Mouse (Mus musculus): ENCODE results near the gene Pdcl2. TPM values are rescaled to one million over a fixed set of nuclear protein-coding genes. Genes with fewer than 3 reads are reported as not detected.

Gene Pdcl2
- polyA plus RNA-seq, 1 experiment from 2014 or later = not detected

- H3K4me1 ChIP-seq (replicated peaks) = peaks cover 8% of the 10 kb centered on the region
- no peaks in the 10 kb centered on the region for H3K36me3 ChIP-seq
- no peak for ATAC-seq (replicated peaks; ENCODE audit: insufficient number of reproducible peaks, insufficient read depth, low FRiP score, low read depth)
- no peak overlapping the region for H3K4me3 ChIP-seq
- no peaks in the 10 kb centered on the region for H3K9me3 ChIP-seq (replicated peaks)
- no peak overlapping the region for H3K4me2 ChIP-seq
- 87% methylated on average over 2 of the region's 2 CpGs for WGBS
- no peak overlapping the region for H3K27ac ChIP-seq
- H3K9ac ChIP-seq = no peak overlapping the region
- H3K27me3 ChIP-seq = no peaks in the 10 kb centered on the region
Measured at GRCm38 (mm10) chr5:76302009-76302408, 28.9 kb downstream of the Pdcl2 start.

- Histone ChIP-seq H3K9me3 (replicated peaks) (no peaks in the 10 kb centered on the region), H3K4me1 (replicated peaks) (peaks cover 7% of the 10 kb centered on the region; the same call in 1 of the 2 replicates), H3K27me3 (no peaks in the 10 kb centered on the region), H3K4me2 (no peak overlapping the region), H3K9ac (no peak overlapping the region), H3K4me3 (no peak overlapping the region), H3K27ac (no peak overlapping the region), H3K36me3 (no peaks in the 10 kb centered on the region)
- ATAC-seq (replicated peaks; ENCODE audit: insufficient number of reproducible peaks, insufficient read depth, low FRiP score, low read depth) = no peak
- WGBS = 72% methylated on average over 8 of the region's 8 CpGs
Measured at GRCm38 (mm10) chr5:76289234-76289691, 41.7 kb downstream of the Pdcl2 start.

GRCm38 (mm10) chr5:76288256-76288655 lies 42.7 kb downstream of the Pdcl2 start:
- Histone ChIP-seq H3K27me3 (no peaks in the 10 kb centered on the region), H3K4me2 (no peak overlapping the region), H3K4me3 (no peak overlapping the region), H3K4me1 (replicated peaks) (peaks cover 7% of the 10 kb centered on the region; the same call in 1 of the 2 replicates), H3K9ac (no peak overlapping the region), H3K9me3 (replicated peaks) (no peaks in the 10 kb centered on the region), H3K27ac (no peak overlapping the region), H3K36me3 (no peaks in the 10 kb centered on the region)
- ATAC-seq (replicated peaks; ENCODE audit: insufficient number of reproducible peaks, insufficient read depth, low FRiP score, low read depth) = no peak
- 91% methylated on average over 3 of the region's 3 CpGs for WGBS

- Histone ChIP-seq H3K27ac (no peak overlapping the region), H3K27me3 (no peaks in the 10 kb centered on the region), H3K9ac (no peak overlapping the region), H3K4me1 (replicated peaks) (peaks cover 7% of the 10 kb centered on the region; the same call in 1 of the 2 replicates), H3K4me3 (no peak overlapping the region), H3K36me3 (no peaks in the 10 kb centered on the region), H3K4me2 (no peak overlapping the region), H3K9me3 (replicated peaks) (no peaks in the 10 kb centered on the region)
- WGBS = 71% methylated on average over 5 of the region's 5 CpGs
- ATAC-seq (replicated peaks; ENCODE audit: insufficient number of reproducible peaks, insufficient read depth, low FRiP score, low read depth) = no peak
Measured at GRCm38 (mm10) chr5:76287062-76287461, 43.9 kb downstream of the Pdcl2 start.

- Histone ChIP-seq H3K4me3 (no peak overlapping the region), H3K36me3 (no peaks in the 10 kb centered on the region), H3K4me1 (replicated peaks) (peaks cover 7% of the 10 kb centered on the region; the same call in 1 of the 2 replicates), H3K9ac (no peak overlapping the region), H3K4me2 (no peak overlapping the region), H3K27me3 (no peaks in the 10 kb centered on the region), H3K9me3 (replicated peaks) (no peaks in the 10 kb centered on the region), H3K27ac (no peak overlapping the region)
- WGBS = 75% methylated on average over 4 of the region's 4 CpGs
- ATAC-seq (replicated peaks; ENCODE audit: insufficient number of reproducible peaks, insufficient read depth, low FRiP score, low read depth) = no peak
Measured at GRCm38 (mm10) chr5:76285699-76286098, 45.3 kb downstream of the Pdcl2 start.

- H3K9ac ChIP-seq = no peak overlapping the region
- H3K4me2 ChIP-seq = no peak overlapping the region
- 67% methylated on average over 1 of the region's 1 CpGs for WGBS
- no peak overlapping the region for H3K4me3 ChIP-seq
- no peaks in the 10 kb centered on the region for H3K36me3 ChIP-seq
- no peak overlapping the region for H3K27ac ChIP-seq
- no peak for ATAC-seq (replicated peaks; ENCODE audit: insufficient number of reproducible peaks, insufficient read depth, low FRiP score, low read depth)
- no peaks in the 10 kb centered on the region for H3K9me3 ChIP-seq (replicated peaks)
- no peaks in the 10 kb centered on the region for H3K4me1 ChIP-seq (replicated peaks)
- no peaks in the 10 kb centered on the region for H3K27me3 ChIP-seq
Measured at GRCm38 (mm10) chr5:76283890-76284289, 47.1 kb downstream of the Pdcl2 start.

- ATAC-seq (replicated peaks; ENCODE audit: insufficient number of reproducible peaks, insufficient read depth, low FRiP score, low read depth) = no peak
Measured at GRCm38 (mm10) chr5:76274977-76275376, 56.0 kb downstream of the Pdcl2 start.

More at GRCm38 (mm10) chr5:76274977-76275376, 56.0 kb downstream of the Pdcl2 start:
- 72% methylated on average over 4 of the region's 4 CpGs for WGBS
- Histone ChIP-seq H3K4me2 (no peak overlapping the region), H3K27me3 (no peaks in the 10 kb centered on the region), H3K4me1 (replicated peaks) (no peaks in the 10 kb centered on the region), H3K9ac (no peak overlapping the region), H3K4me3 (no peak overlapping the region), H3K27ac (no peak overlapping the region), H3K9me3 (replicated peaks) (no peaks in the 10 kb centered on the region), H3K36me3 (no peaks in the 10 kb centered on the region; the same call in 1 of the 2 replicates)

Other genes with a start within 250 kb of the Pdcl2 start
- gene Srd5a3, start 190.9 kb downstream of the Pdcl2 start, polyA plus RNA-seq (2015; fragmentation: Nextera tagmentation; extraction: Ambion mirVana) = 25.8 and 32.3 TPM in 2 replicates
- 62.7 and 72.2 TPM in 2 replicates for gene Tmem165, start 147.3 kb downstream of the Pdcl2 start, polyA plus RNA-seq (2015; fragmentation: Nextera tagmentation; extraction: Ambion mirVana)
- gene Clock, start 26.4 kb downstream of the Pdcl2 start, polyA plus RNA-seq (2015; fragmentation: Nextera tagmentation; extraction: Ambion mirVana) = 8.9 TPM in 2 replicates
- not detected in 2 replicates for gene Nmu, start 32.6 kb upstream of the Pdcl2 start, polyA plus RNA-seq (2015; fragmentation: Nextera tagmentation; extraction: Ambion mirVana)
- not detected in 2 replicates for gene Gm7271, start 152.9 kb upstream of the Pdcl2 start, polyA plus RNA-seq (2015; fragmentation: Nextera tagmentation; extraction: Ambion mirVana)
- 19.0 and 23.0 TPM in 2 replicates for gene Exoc1, start 198.2 kb upstream of the Pdcl2 start, polyA plus RNA-seq (2015; fragmentation: Nextera tagmentation; extraction: Ambion mirVana)